Mouse (Mus musculus) liver, adult 2 months (tissue): ENCODE measurements at regions not wholly inside any gene's neighbourhood (a gene's known extent, or its start where the extent isn't known, plus 50 kb on each side); places are given as distances from the start of the nearest gene placed in this dataset.
"Not testable (repeated sequence)": the region's sequence is repeated elsewhere in the genome, so short reads cannot be mapped to it uniquely, and the experiment has no call there.

Experiments used
- CTCF ChIP-seq: fragments of 200-500 bp; IDR thresholded peaks from 2 replicates; pipeline ENCODE4 v1.5.1; 2011; ENCODE audit warnings: low read depth, low read length, control low read depth
- POLR2A ChIP-seq: fragments of 200-500 bp; IDR thresholded peaks from 2 replicates; pipeline ENCODE4 v1.6.1; 2011; ENCODE audit warnings: low read length, control low read depth; ENCODE audit not compliant: insufficient read depth; ENCODE audit errors: extremely low read depth

DNA sequence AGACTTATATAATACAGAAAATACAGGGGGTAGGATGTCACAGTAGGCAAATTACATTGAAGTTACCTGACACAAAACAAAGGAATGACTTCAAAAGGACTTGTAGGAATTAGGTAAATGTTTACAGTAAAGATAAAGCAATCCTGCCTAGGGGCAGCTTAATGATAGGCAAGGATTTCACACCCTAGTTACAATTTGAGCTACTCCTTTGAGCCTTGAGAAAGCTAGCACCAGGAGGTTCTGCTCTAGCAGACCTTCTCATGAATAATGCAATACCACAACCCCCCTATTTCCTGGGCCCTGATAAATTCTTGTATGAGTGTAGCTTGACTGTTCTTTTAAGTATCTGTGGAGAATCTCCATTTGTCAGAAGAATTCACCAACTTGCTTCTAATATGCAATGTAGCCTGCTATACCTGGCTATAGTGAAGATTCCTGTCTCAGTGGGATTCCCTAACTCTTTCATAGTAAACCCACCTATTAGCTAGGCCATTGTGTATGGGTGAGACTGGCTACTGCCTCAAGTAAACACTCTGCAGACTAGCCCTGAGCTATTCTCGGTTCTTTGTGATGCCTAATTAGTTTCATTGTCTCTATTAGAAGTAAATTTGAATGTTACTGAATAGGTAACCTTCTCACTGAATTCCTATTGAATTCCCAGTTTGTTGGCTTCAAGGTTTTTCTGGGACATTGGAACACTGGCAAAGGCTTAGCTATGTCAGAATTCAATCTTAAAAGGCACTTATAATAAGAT is 279.6 kb upstream of the Fam174a start:
- TF ChIP-seq POLR2A, CTCF: not testable (repeated sequence)
